Mouse (Mus musculus) left cerebral cortex, adult 9 months (tissue): Measurements from ENCODE around the gene Myh14.

ENCODE experiments used
- DNase-seq, 2 experiments: peaks; one replicate each; pipeline ENCODE4 v3.0.0; 2022; ENCODE audit warnings: low spot score in 2 of 2

The Myh14 gene

GRCm38 (mm10) chr7:44581637-44582036, 89.0 kb downstream of the Myh14 start:
- no peak for DNase-seq

- no peak for DNase-seq
Measured at GRCm38 (mm10) chr7:44576333-44576844, 94.3 kb downstream of the Myh14 start.

GRCm38 (mm10) chr7:44572956-44573484, 97.6 kb downstream of the Myh14 start:
- no peak for DNase-seq

GRCm38 (mm10) chr7:44572213-44572701, 98.4 kb downstream of the Myh14 start, which contains the start of gene Napsa:
Gene Napsa, plus strand, starts transcription at chr7:44572380.
- no peak for DNase-seq

- DNase-seq, result no peak
Measured at GRCm38 (mm10) chr7:44571811-44572210, 98.8 kb downstream of the Myh14 start.

- DNase-seq, result no peak
Measured at GRCm38 (mm10) chr7:44570989-44571388, 99.7 kb downstream of the Myh14 start.

- no peak for DNase-seq
Measured at GRCm38 (mm10) chr7:44568803-44569202, 101.8 kb downstream of the Myh14 start.

GRCm38 (mm10) chr7:44565414-44565813, 105.2 kb downstream of the Myh14 start:
- DNase-seq, result no peak

GRCm38 (mm10) chr7:44564486-44564885, 106.2 kb downstream of the Myh14 start:
- no peak for DNase-seq

- DNase-seq, result no peak
Measured at GRCm38 (mm10) chr7:44563284-44563683, 107.4 kb downstream of the Myh14 start.

- peak in 1 of 2 experiments; percentile 82 for DNase-seq
Measured at GRCm38 (mm10) chr7:44560435-44561400, 109.9 kb downstream of the Myh14 start.

GRCm38 (mm10) chr7:44557629-44558028, 113.0 kb downstream of the Myh14 start:
- DNase-seq, result no peak
